Mouse (Mus musculus) hindbrain, embryonic 12.5 days (tissue): ENCODE measurements around the gene Cped1. TPM values are rescaled to one million over a fixed set of nuclear protein-coding genes. Genes with fewer than 3 reads are reported as not detected.

ENCODE experiments used
- ATAC-seq: fragments of 200-750 bp; cut with Nextera tagmentation; 2 replicates; pipeline ENCODE4 v1.8.0; 2017; ENCODE audit warnings: moderate TSS enrichment; ENCODE audit not compliant: low FRiP score
- H3K27ac ChIP-seq: fragments of 300-500 bp; sonication (generic); 2 replicates; pipeline ENCODE4 v1.5.1; 2016; ENCODE audit warnings: mild to moderate bottlenecking
- H3K27me3 ChIP-seq: fragments of 300-500 bp; sonication (generic); 2 replicates; pipeline ENCODE4 v1.6.1; 2016; ENCODE audit warnings: mild to moderate bottlenecking
- H3K36me3 ChIP-seq: fragments of 300-500 bp; sonication (generic); 2 replicates; pipeline ENCODE4 v1.6.1; 2016; ENCODE audit warnings: mild to moderate bottlenecking
- H3K4me1 ChIP-seq: fragments of 300-500 bp; sonication (generic); 2 replicates; pipeline ENCODE4 v1.6.1; 2016
- H3K4me2 ChIP-seq: fragments of 300-500 bp; sonication (generic); replicated peaks from 2 replicates; pipeline ENCODE4 v1.6.1; 2016; ENCODE audit warnings: mild to moderate bottlenecking
- H3K4me3 ChIP-seq: fragments of 300-500 bp; sonication (generic); 2 replicates; pipeline ENCODE4 v1.5.1; 2016; ENCODE audit warnings: mild to moderate bottlenecking
- H3K9ac ChIP-seq: fragments of 300-500 bp; sonication (generic); 2 replicates; pipeline ENCODE4 v1.6.1; 2016; ENCODE audit warnings: mild to moderate bottlenecking, moderate library complexity
- H3K9me3 ChIP-seq: fragments of 300-500 bp; sonication (generic); replicated peaks from 2 replicates; pipeline ENCODE4 v1.6.1; 2016; ENCODE audit warnings: mild to moderate bottlenecking
- WGBS: fragments of 180-500 bp; shearing (Covaris S2); methylation state at CpG from one replicate; pipeline ENCODE4 v1.1.7; 2016; 5-methylcytosine and 5-hydroxymethylcytosine counted together
- polyA plus RNA-seq: library from polyadenylated mRNA; unstranded; fragments of >200 nt; fragmentation: Nextera tagmentation; extraction: Ambion mirVana; gene quantifications from 2 replicates; pipeline ENCODE4 v1.2.1, GENCODE M21; 2016

Cped1 gene
- polyA plus RNA-seq, 1 experiment from 2014 or later = 21.1 TPM

DNA sequence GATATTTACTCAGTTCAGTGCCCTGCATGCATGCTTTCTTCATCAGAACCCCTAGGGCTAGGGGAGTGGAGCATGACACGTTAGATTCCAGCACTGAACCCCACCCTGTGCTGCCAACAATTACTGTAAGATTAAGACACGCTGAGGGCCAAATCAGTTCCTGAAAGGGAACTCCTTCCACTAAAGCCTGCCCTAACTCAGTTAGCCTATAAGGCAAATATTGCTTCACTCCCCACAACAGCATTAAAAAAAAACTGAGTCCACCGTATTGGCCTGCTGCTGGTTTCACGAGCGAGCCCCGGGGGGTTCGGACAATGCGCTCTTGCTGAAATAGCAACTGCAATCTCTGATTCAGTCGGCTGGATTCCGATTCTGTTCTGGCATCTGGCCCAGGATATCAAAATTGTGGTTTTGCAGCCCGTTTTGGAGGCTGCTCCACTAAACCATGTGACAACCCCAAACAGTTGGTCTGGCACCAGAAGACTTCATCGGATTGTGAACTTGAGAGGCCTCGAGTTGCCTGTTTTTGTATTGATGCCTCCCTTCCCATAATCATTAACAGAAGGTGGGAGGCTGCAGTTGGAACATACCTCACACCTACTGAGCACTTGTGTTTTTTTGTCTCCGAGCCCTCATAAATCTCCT lies 294.6 kb downstream of the Cped1 start:
- WGBS = 59% methylated on average over 14 of the region's 14 CpGs

DNA sequence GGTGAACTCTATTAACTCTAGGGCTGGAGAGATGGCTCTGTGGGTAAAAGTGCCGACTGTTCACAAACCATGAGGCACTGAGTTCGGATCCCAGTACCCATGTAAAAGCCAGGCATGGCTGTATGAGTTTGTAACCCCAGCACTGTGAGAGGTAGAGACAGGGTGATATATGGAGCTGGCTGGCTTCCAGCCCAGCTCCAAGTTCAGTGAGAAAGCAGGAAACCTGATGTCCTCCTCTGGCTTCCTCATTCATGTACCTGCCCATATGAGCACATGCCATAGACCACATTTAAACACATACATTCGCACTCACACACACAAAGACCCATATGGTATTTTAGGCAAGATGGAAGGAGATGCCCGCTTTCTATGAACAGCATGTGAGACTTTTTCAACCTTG lies 296.7 kb downstream of the Cped1 start:
- Histone ChIP-seq H3K9ac (no peak overlapping the region), H3K9me3 (no peaks in the 10 kb centered on the region), H3K36me3 (no peaks in the 10 kb centered on the region), H3K27me3 (peaks cover 14% of the 10 kb centered on the region), H3K27ac (no peak overlapping the region), H3K4me2 (no peak overlapping the region), H3K4me3 (no peak overlapping the region), H3K4me1 (no peaks in the 10 kb centered on the region)
- WGBS = 90% methylated on average over 4 of the region's 4 CpGs
- no peak for ATAC-seq

More for the DNA sequence above, 294.6 kb downstream of the Cped1 start:
- H3K4me2 ChIP-seq = no peak overlapping the region
- no peak overlapping the region for H3K4me3 ChIP-seq
- H3K36me3 ChIP-seq = no peaks in the 10 kb centered on the region
- no peak for ATAC-seq
- no peak overlapping the region for H3K27ac ChIP-seq
- no peaks in the 10 kb centered on the region for H3K27me3 ChIP-seq
- no peaks in the 10 kb centered on the region for H3K9me3 ChIP-seq
- no peaks in the 10 kb centered on the region for H3K4me1 ChIP-seq
- no peak overlapping the region for H3K9ac ChIP-seq

DNA sequence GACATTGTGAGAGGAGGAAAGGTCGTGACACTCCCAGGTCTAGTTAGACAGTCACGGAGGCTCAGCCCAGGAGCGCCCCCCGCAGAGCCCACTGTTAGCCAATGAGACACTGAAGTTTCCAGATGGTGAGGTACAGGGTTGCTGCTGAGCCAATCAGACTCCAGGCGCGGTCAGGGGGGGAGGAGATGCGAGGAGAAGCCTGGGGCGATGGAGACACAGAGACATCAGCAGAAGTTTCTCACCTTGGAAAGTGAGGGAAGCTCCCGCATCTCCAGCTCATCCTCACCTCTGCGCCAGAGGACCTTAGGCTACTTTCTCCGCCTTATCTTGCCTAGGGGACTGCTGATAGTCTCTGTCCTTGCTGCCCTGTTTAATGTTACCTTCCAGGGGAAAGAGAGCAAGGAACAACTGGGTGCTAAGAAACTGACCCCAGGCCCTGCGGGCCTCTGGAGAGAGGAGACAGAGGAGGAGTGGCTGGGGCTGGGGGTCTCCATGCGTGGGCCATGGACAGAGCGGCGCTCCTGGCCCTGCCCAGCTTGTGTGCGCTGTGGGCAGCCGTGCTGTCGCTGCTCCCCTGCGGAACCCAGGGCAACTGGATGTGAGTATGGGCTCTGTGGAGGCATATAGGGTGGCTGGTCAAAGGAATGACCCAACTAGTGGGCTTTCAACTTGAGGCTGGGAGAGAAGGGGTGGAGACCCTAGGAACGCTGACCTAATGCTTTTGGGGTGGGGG lies 302.5 kb downstream of the Cped1 start, which contains the start of gene Wnt16:
Gene Wnt16 (plus strand): TSS at position 224 of the 733 bp plus-strand sequence.
- no peaks in the 10 kb centered on the region for H3K36me3 ChIP-seq
- peak; percentile 75 for ATAC-seq
- 1% methylated on average over 20 of the region's 20 CpGs for WGBS
- H3K4me3 ChIP-seq = peak within 1 kb of the TSS; percentile 37
- H3K27me3 ChIP-seq = peaks cover 54% of the 10 kb centered on the region
- peak within 1 kb of the TSS; percentile 24 for H3K9ac ChIP-seq
- peak within 1 kb of the TSS; percentile 69 for H3K4me2 ChIP-seq
- H3K9me3 ChIP-seq = no peaks in the 10 kb centered on the region
- no peak within 1 kb of the TSS for H3K27ac ChIP-seq
- peaks cover 23% of the 10 kb centered on the region for H3K4me1 ChIP-seq

DNA sequence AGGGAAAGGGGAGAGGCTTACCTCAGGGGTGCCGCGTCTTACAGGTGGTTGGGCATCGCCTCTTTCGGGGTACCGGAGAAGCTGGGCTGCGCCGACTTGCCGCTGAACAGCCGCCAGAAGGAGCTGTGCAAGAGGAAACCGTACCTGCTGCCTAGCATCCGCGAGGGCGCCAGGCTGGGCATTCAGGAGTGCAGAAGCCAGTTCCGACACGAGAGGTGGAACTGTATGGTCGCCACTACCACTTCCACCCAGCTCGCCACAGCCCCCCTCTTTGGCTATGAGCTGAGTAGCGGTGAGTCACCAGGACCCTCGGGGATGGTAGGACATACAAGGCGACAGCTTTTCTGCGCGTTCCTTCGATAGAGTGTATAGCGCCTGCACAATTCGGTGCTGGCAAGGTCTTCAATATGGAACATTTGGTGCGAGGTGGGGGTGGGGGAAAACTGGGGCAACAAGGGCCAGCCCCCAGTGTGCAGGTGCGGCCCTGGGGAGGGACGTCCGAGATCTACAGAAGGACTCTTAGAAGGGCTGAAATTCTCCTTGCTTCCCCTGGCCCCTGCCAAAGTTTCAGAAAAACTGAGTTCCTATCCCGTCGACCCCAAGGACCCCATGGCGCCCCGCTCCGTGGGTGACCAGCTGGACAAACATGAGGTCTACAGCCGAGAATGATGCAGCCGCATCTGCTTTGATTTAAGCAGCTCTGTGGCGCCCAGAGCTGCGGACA lies 303.2 kb downstream of the Cped1 start:
- peak overlapping the region; percentile 37 for H3K4me3 ChIP-seq
- H3K27me3 ChIP-seq = peaks cover 59% of the 10 kb centered on the region
- ATAC-seq = peak; percentile 77
- no peaks in the 10 kb centered on the region for H3K36me3 ChIP-seq
- peak overlapping the region; percentile 24 for H3K9ac ChIP-seq
- H3K4me2 ChIP-seq = peak overlapping the region; percentile 69
- H3K4me1 ChIP-seq = peaks cover 23% of the 10 kb centered on the region
- H3K9me3 ChIP-seq = no peaks in the 10 kb centered on the region
- H3K27ac ChIP-seq = no peak overlapping the region
- WGBS = 1% methylated on average over 38 of the region's 38 CpGs

DNA sequence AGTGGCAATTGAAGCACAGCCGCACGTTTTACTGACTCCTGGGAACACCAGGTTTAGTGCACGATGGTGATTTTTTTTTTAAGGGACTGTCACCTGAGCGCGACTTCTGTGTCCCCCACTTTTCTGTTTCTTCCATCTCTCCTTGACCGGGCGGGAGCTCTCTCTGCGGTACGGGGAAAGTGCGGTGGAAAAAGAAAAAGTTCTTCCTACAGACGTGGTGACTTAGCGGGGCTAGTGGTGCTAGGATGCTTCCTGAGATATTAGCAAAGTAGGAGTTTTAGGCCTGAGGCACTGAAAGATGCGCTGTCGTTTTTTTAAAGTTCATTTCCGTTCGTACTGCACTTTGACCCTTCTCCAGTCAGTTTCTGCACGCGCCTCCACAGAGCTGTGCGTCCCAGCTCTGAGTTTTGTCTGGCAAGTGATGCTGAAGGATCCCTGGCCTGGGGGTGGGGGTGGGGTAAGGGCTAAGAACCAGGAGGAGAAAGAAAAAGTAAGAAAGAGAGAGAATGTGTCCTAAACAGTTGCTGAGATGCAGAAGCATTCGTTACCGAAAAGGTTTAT lies 303.8 kb downstream of the Cped1 start:
- Histone ChIP-seq H3K36me3 (no peaks in the 10 kb centered on the region), H3K27me3 (peaks cover 61% of the 10 kb centered on the region), H3K4me2 (peak overlapping the region; percentile 69), H3K9ac (peak overlapping the region; percentile 24), H3K9me3 (no peaks in the 10 kb centered on the region), H3K4me1 (peaks cover 23% of the 10 kb centered on the region), H3K27ac (no peak overlapping the region), H3K4me3 (peak overlapping the region; percentile 37)
- 1% methylated on average over 21 of the region's 21 CpGs for WGBS
- ATAC-seq = no peak

DNA sequence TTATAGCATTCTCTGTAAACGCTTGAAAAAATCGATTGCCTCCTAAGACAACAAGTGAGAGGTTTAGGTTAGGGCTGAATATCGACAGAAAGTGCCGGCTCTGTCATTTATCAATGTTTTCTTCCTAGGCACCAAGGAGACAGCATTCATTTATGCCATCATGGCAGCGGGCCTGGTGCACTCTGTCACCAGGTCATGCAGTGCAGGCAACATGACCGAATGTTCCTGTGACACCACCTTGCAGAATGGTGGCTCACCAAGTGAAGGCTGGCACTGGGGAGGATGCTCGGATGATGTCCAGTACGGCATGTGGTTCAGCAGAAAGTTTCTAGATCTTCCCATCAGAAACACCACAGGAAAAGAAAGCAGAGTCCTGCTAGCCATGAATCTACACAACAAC lies 305.1 kb downstream of the Cped1 start:
- Histone ChIP-seq H3K27me3 (peaks cover 63% of the 10 kb centered on the region), H3K9ac (no peak overlapping the region), H3K4me3 (no peak overlapping the region), H3K36me3 (no peaks in the 10 kb centered on the region), H3K27ac (no peak overlapping the region), H3K9me3 (no peaks in the 10 kb centered on the region), H3K4me2 (no peak overlapping the region), H3K4me1 (peaks cover 23% of the 10 kb centered on the region)
- 68% methylated on average over 8 of the region's 8 CpGs for WGBS
- no peak for ATAC-seq

DNA sequence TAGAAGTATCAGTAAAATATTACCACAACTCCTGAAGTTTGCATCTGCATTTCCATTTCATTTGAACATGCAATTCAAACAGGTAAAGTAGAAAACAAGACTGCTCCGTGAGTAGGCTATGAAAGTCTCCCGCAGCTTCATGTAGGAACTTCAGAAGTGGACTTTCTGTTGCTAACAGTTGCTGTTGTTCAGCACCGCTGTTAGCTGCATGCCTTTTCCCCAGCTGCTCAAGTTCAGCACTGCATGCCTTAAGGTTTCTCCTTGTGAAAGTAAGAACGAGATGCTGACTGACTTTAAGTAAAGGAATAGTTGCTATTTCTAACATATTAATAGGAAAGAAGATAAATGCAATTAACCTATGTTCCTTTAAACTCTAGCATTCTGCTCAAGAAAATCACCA lies 306.3 kb downstream of the Cped1 start:
- no peak overlapping the region for H3K4me3 ChIP-seq
- no peak for ATAC-seq
- H3K27ac ChIP-seq = no peak overlapping the region
- H3K4me1 ChIP-seq = peaks cover 23% of the 10 kb centered on the region
- H3K36me3 ChIP-seq = no peaks in the 10 kb centered on the region
- peaks cover 52% of the 10 kb centered on the region for H3K27me3 ChIP-seq
- H3K9me3 ChIP-seq = no peaks in the 10 kb centered on the region
- H3K9ac ChIP-seq = no peak overlapping the region
- H3K4me2 ChIP-seq = no peak overlapping the region
- WGBS = 35% methylated on average over 4 of the region's 4 CpGs

DNA sequence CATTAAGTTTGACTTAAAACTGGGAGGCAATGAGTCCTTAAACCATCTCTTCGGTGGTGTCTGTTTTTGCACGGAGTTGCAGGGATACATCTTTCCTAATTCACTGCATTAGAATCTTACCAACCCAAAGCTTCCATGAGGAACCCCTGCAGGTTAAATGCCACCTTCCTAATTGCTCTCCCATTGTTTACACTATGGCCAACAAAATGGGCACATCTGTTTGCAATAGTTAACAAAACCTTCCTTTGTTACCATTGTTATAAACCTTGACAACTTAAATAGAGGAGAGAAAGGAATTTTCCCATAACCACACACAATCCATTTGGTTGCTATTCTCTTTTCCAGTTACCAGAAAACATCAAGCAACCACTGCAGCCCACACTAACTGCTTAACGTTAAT lies 308.2 kb downstream of the Cped1 start:
- WGBS = 33% methylated on average over 3 of the region's 3 CpGs
- ATAC-seq = no peak
- Histone ChIP-seq H3K36me3 (no peaks in the 10 kb centered on the region), H3K4me3 (no peak overlapping the region), H3K9ac (no peak overlapping the region), H3K9me3 (no peaks in the 10 kb centered on the region), H3K4me1 (peaks cover 9% of the 10 kb centered on the region), H3K27me3 (peaks cover 37% of the 10 kb centered on the region), H3K4me2 (no peak overlapping the region), H3K27ac (no peak overlapping the region)

DNA sequence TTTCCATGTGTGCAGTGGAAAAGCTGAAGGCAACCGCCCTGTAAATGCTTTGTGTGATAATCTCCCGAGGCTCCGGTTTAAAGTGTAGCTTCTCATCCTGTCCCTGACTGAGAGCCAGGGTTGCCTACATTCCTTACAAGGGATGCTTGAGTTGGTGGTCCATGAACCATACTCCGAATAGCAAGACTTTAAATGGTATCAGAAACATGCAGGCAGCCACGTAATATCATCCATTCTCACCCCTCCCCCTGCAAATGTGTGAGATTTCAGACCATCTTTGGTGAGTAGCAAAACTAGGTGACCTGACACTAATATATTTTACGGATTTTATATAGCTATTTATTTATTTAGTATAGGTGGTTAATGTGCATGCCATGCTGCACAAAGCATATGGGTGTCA lies 311.3 kb downstream of the Cped1 start:
- H3K27me3 ChIP-seq = peaks cover 13% of the 10 kb centered on the region
- 85% methylated on average over 6 of the region's 6 CpGs for WGBS
- H3K36me3 ChIP-seq = no peaks in the 10 kb centered on the region
- no peak overlapping the region for H3K4me2 ChIP-seq
- no peaks in the 10 kb centered on the region for H3K4me1 ChIP-seq
- H3K9me3 ChIP-seq = no peaks in the 10 kb centered on the region
- H3K9ac ChIP-seq = no peak overlapping the region
- no peak overlapping the region for H3K4me3 ChIP-seq
- no peak overlapping the region for H3K27ac ChIP-seq
- no peak for ATAC-seq

DNA sequence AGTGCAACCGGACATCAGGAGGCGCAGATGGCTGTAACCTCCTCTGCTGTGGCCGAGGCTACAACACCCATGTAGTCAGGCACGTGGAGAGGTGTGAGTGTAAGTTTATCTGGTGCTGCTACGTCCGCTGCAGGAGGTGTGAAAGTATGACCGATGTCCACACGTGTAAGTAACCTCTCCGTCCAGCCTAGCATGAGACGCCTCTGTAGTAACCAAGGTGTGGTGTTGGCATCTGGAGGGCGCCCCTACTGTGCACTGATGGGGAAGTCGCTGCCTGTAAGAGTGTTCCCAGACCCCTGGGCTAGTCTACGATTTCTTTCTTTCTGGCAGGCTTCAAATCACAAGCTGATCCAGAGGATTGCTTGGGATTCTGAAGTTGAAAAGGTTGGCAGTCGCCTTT lies 312.3 kb downstream of the Cped1 start:
- H3K4me3 ChIP-seq = no peak overlapping the region
- H3K27ac ChIP-seq = no peak overlapping the region
- H3K27me3 ChIP-seq = peaks cover 12% of the 10 kb centered on the region
- 58% methylated on average over 14 of the region's 14 CpGs for WGBS
- H3K4me2 ChIP-seq = no peak overlapping the region
- H3K9ac ChIP-seq = no peak overlapping the region
- no peaks in the 10 kb centered on the region for H3K36me3 ChIP-seq
- no peak for ATAC-seq
- no peaks in the 10 kb centered on the region for H3K4me1 ChIP-seq
- no peaks in the 10 kb centered on the region for H3K9me3 ChIP-seq
